Mouse (Mus musculus): ENCODE measurements at regions not wholly inside any gene's neighbourhood (a gene's known extent, or its start where the extent isn't known, plus 50 kb on each side); places are given as distances from the start of the nearest gene placed in this dataset.

DNA sequence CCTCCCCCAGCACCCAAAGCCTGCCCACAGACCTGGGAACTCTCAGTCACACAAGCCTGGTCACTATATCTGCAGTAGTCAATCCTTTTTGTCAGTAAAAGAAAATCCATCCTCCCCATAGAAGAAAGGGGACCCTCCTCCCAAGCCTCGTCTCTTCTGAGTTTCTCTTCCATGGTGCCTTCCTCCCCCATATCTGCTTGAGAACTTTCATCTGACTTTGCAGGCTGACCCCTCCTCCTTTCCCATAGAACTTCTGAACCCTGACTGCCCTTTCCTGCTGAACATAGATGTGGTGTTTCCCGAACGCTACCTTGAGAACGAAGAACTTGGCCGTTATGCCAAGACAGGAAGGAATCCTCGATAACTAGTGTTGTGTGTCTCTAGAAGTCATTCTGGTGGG lies 462.5 kb downstream of the Ate1 start:
- no peak for DNase-seq (ENCODE audit: extremely low read depth, insufficient read length, low spot score)

DNA sequence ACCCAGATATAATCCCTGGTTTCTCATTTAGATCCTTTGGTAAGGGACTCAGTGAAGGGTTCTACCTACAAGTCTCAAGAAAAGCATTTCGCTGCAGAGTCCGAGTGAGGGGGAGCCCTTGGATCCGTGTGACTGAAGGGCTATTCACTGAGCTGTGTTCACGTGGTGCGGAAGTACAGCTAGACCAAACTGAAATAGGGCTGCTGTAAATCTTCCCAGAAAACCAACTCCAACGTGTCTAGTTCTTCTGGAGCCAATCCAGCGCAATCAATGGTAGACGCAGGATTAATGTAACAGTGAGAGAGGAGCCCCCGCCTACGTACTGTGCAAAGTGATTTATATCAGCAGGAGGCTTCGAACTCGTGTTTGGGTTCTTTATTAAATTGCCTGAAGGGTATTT lies 461.9 kb downstream of the Ate1 start:
- no peak for DNase-seq (ENCODE audit: extremely low read depth, insufficient read length, low spot score)

DNA sequence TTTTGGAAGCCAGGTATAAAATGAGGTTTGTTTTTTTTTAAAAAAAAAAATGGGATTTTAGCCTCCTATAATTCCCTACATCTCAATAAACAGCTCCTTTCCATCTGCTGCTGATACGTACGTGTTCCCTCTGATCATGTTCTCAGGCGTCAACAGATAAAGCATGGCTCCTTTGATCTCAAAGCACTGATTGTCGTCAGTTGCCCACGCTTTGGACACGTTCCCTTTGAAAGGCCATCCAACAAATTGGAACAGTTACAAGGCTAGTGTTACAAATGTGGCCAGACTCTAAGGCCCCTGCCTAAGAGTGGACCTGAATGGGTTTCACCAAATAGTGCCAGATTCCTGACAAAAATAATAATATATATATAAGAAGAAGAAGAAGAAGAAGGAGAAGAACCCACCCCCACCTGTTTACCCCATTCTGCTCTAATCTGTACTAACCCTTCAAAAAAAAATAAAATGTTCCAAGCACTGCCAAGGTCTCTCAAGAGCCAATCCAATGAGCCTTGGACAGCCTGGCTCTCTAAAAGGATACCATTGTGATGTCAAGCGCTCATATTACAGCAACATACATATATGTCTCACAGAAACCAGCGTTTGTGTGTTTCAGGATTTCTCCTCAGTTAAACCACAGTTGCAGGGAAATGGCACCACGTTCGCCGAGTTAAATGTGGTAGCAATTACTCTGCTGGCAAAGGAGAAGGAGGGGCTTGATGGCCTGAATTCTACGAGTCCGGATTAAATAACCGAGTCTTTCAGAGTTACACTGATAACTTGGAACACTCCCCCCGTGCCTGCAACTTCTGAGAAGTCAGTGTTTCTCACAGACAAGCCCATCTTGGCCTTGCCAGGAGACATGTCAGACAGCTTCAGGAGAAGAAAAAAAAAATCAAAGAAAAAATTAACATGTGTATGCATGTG lies 460.2 kb downstream of the Ate1 start:
- DNase-seq (ENCODE audit: extremely low read depth, insufficient read length, low spot score), result no peak

DNA sequence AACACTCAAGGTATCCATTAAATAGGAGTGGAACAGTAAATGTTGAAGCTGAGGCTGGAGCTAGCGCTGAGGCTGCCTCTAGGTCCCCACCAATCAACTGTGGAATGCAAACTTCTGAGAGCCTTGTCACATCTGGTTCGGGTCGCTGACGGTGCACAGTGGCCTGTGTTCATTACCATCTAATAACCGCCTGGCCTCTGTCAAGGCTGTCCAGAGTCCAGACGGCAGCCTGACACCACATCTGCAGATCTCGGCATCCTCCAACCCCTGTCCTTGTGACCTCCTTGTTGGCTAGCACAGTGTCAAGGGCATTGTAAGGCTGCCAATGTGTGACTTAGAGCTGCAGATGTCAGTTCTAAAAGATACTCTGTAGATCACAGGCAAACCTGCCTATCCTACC lies 455.7 kb downstream of the Ate1 start:
- no peak for DNase-seq (ENCODE audit: extremely low read depth, insufficient read length, low spot score)

DNA sequence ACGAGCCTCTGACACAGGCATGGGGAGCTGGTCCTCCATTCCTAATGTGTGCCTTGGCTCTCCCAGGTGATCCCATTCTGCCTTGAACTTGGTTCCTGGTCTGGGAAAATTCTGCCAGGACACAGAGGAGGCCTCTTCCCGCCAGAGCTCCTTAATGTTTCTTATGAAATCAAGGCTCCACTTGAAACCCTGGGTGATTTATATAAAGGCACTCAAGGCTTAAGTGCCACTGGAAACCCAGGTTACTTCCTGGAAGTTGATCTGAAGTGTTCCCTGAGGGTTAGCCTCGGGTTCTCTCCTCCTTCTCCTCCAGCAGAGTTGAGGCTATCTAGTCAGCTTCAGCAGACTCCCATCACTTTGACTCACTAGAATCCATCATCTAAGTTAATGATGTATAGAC lies 451.9 kb downstream of the Ate1 start:
- no peak for DNase-seq (ENCODE audit: extremely low read depth, insufficient read length, low spot score)

DNA sequence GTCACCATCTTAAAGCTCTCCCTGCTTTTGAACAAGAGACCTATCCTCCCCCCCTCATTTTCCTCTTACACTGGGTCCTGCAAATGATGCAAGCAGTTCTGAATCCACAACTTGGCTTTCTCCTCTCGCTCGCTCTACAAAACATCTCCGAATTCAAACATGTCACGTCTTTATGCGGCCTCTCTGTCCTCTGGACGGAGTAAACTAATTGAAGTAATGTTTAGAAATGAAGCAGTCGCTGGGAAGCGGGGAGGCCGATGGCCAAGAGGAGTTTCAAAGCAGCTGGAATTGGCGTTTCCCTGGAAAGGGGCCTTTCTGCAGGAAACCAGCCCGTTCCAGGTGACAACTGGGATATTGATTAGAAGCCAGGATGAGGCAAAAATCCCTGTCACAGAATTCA lies 446.8 kb downstream of the Ate1 start:
- DNase-seq (ENCODE audit: extremely low read depth, insufficient read length, low spot score), result no peak

DNA sequence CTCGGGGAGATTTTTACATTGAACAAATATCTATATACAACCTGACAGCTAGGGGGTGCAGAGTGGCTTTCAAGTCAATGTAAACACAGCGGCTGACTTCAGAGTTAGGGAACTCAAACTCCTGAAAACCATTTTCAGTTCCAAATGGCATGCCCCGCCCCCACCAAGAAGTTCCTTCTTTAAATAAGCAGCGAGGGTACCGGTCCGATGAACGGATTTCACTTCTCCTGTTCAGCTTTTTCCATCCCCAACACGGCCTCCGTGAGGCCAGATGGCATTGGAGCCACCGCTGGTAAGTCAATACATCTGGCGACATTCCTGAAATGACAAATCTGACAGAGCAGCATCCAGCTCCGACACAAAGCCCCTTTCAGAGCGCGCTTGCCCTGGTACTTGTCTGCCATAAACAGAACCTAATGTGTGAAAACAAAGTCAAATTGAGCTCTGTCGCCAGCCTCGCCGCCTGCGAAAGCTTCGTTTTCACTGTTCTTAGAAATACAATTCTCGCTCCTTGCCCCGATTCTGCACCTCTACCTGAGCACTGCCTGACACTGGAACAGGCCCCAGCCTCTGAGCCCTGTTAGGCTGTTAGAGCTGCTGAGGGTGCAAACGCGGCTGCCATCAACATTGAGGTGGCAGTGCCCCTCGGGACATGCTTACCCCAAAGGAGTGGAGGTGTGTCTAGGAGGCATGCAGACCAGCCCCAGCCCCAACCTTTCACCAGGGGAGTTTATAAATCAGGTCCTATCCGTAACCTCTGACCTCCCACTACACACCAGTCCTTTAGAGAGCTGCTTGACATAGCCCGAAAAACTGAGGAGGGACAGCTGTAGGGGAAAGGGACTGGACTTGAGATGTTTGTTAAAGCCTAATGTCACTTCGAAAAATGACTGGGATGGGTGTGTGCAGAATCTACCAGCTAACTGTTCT lies 446.0 kb downstream of the Ate1 start:
- DNase-seq (ENCODE audit: extremely low read depth, insufficient read length, low spot score), result no peak

DNA sequence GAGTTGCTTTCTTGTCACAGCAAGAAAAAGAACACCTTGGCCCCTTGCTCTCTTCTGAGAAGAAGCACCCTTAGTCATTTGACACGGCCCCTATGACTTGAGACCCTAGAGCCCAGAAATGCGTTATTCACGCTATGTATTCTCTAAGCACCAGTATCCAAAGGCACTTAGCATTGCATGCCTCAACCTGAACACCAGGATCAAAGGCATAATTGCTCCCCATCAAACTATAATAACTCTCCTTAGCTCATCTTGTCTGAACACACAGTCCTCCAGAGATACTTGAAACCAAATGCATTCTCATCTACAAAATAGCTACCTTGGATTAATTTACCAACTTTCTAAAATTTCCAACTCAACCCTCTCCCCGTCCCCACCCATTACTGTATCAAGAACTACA lies 437.5 kb downstream of the Ate1 start:
- DNase-seq (ENCODE audit: extremely low read depth, insufficient read length, low spot score), result no peak

DNA sequence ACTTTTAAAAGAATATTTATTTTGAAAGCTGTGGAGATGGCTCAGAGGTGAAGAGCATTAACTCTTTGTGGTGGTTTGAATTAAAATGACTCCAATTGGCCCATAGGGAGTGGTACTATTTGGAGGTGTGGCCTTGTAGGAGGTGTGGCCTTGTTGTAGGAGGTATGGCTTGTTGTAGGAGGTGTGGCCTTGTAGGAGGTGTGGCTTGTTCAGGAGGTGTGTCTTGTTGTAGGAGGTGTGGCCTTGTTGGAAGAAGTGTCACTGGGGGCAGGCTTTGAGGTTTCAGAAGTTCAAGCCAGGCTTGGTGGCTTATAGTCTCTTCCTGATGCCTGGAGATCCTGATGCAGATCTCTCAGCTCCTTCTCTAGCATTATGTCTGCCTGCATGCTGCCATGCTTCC lies 434.5 kb downstream of the Ate1 start:
- no peak for DNase-seq (ENCODE audit: extremely low read depth, insufficient read length, low spot score)

DNA sequence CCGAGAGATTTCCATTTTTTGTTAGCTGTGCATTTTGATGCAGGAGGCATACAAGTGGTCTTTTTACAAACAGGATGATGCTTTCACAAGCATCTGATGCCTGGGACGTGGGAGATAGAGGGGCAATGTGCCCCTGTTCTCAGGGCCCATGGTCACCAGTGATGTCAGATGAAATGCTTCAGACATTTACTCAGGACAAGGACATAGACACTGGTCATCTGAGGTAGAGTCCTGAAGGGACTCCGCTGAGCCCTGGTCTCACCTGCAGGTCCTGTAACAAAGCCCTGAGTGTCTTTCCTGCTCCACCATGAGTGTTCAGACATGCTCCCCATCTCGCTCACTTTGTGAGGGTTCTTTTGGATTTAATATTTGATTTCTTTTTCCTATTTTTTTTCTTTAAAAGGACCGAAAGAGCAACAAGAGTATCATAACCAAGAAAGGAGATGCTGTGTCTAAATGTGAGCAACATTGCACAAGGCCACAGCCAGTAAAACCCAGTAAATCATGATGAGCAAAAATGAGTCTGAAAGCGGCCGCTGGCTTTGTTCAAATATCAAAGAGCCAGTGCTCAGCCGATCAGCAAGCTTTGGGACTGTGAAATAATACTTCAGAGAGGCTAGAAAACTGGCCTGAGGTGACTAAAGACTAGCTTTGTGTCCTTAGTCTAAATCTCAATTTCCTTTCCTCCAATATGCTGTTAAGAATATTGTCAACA lies 430.1 kb downstream of the Ate1 start:
- DNase-seq (ENCODE audit: extremely low read depth, insufficient read length, low spot score), result no peak

DNA sequence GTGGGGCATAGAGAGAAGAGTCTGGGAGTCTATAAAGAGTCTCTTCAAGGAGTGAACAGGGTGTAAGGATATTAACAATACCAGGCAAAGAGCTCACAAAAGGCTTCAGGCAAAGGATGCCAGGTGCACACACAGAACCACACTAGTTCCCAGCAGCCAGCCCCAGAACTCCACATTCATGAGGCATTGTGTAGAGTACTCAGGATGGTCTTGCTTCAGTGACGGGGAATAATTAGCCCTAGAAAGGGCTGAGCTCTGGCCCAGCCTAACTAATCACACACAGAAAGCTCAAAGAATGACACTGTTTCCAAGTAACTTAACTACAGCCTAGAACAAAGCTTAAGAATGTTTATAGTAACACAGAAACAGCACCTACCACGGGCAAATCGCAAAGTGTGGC lies 428.2 kb downstream of the Ate1 start:
- no peak for DNase-seq (ENCODE audit: extremely low read depth, insufficient read length, low spot score)

DNA sequence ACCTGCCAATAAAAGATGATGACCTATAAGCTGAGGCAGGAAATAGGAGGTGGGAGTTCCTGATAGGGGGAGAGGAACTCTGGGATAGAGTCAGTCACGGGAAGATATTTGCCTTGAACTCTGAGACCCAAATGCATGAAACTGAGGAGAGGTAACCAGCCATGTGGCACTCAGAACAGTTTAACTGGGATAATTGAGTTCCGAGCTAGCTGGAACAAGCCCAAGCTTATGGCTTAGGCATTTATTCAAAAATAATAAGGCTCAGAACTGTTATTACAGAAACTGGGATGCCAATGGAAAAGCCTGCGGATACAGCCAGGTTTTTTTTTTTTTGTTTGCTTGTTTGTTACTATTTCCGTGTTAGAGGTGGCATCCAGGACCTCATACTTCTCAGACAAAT lies 425.0 kb downstream of the Ate1 start:
- no peak for DNase-seq (ENCODE audit: extremely low read depth, insufficient read length, low spot score)

DNA sequence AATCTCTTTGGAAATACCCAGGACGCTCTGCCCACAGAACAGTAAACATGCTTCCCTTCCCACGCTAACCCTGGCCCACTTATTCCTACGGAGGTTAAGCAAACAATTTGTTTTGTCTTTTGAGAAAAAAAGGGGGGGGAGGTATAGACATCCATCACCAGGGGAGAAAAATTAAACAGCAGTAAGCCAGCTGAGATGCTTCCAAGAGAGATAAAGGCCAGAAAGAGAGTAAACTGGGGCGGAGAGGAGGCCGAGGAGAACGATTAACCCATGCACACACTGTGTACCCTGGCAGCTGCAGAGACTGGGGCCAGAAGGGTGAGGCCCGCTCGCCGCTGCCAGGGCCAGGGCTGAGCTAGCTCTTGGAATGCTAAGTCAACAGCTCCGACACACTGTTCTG lies 421.6 kb downstream of the Ate1 start:
- no peak for DNase-seq (ENCODE audit: extremely low read depth, insufficient read length, low spot score)

DNA sequence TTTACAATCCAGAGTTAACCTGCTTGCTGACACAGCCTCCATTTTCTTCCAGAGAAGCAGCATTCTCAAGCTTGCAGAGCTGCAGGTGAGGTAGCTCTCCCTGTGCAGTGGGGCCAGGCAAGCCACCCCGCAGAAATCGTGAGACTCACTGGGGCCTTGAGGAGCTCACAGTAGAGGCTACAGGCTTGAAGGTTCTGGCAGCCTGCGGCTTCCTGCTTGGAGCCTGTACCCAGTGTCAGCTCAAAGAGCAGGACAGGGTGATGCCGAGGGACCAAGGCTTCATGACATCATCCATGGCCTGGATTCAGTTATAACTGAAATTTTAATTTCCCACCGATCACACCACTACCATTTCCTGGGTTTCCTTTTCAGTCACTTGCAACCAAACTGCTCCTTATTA lies 417.5 kb downstream of the Ate1 start:
- DNase-seq (ENCODE audit: extremely low read depth, insufficient read length, low spot score), result no peak

DNA sequence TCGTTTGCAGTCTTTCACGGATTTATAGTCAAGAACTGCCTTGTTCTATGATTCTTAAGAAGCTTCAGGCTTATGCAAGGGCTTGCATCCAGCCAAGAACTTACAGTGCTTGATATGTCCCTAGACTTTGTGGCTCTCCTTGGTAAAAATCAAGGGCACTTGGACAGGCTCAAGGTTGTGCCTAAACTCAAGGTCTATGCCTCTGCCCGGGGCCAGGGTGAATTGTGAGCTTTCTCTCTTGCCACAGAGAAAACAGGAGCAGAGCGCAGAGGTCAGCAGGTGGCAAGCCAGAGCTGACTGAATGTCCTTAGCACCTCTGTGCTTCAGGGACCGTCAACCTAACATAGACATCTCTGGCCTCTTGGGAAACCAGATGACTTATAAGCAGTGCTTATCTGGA lies 413.2 kb downstream of the Ate1 start:
- DNase-seq (ENCODE audit: extremely low read depth, insufficient read length, low spot score), result no peak

DNA sequence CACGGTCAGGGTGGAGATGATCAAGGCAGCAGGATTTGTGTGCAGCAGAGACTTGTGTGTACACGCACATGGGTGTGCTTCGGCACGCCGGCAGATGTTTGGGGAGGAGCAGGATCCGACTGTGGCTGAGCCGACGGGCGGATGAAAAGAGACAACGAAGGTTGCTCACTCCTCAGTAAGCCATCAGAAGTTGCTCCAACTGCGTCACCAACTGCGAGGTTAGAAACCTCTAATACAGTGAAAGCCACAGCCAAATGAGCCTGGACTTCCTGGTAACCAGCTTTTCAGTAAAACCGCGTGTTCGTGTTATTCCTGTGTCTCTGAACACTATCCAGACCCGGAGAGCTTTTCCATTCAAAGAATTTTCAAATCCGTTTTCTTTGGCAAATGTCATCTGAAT lies 411.8 kb downstream of the Ate1 start:
- no peak for DNase-seq (ENCODE audit: extremely low read depth, insufficient read length, low spot score)
